Mouse (Mus musculus): ENCODE data around the gene Kntc1. TPM values are rescaled to one million over a fixed set of nuclear protein-coding genes. Genes with fewer than 3 reads are reported as not detected.

Gene Kntc1
- 2.7 and 9.5 TPM in 2 replicates for total RNA-seq (2014; rRNA removed)
- 1.8 and 3.0 TPM in 2 replicates for polyA plus RNA-seq (2015; fragmentation: Nextera tagmentation; extraction: Ambion mirVana)

DNA sequence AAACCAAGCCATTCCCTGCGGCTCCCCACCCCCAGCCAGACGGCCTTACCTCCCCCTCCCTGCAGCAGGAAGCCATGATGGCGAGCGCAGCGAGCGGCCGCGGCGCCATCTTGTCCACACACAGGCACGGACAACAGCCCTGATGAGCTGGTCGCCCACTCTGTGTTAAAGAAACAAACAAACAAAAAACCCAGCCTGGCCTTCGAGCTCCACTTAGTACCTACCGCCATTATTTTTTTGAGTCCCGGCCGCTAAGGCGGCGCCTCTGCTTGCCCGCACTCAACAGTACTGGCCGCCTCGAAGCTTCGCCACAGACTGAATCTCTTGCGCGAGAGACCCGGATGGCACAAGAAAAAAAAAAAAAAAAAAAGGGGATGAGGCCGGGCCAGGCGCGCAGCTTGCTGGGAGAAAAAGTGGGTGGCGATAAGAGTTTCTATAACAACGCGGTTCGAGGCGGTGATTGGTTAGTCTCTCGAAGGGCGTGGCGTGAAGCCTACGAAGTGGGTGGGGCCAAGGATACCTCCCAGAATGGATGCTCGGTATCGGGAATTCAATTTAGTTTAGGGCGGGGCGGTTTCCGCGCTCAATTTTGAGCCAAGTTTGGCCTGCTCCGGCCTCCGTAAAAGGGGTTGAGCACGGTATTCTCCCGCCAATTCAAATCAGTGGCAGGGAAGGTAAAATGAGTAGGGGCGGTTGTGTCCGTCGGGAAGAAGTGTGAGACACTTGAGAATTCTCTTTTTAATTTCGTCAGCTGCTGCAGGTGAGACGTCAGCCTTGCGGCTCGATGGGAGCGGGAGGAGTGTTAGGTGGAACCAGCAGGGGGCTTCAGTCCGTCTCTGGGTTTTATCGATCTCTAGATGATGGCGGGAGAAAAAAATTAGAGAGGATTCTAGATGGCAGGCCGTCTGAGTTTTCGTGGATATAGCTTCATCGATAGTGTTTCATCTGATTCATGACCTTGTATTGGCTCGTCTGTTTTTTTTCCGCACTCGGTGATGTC lies at the start of gene Kntc1, which contains the start of gene Rsrc2:
Kntc1 (plus strand) TSS at position 652 of the 1,000 bp plus-strand sequence.
Rsrc2 (minus strand) TSS at position 350 of the 1,000 bp plus-strand sequence.
- under 1% methylated on average over 63 of the region's 63 CpGs for WGBS

DNA sequence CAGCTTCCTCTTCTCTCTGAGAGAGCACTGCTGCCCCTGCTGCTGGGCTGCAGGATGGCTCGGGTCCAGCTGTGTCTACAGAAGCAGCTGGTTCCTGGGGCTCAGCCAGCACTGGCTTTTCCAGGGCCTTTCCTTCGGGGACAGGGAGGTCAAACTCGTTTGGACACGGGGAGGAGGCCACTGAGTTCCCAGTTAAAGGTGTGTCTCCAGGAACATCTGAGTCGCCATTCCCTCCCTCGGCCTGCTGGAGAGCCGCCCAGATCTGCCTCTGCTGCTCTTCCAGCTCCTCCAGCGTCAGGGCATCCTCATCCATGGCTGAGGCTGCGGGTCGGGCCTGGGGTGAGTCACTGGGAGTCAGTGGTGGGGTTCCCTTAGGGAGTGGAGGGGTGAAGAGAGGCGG lies 48.9 kb upstream of the Kntc1 start:
- no peak overlapping the region for H3K27ac ChIP-seq (ENCODE audit: low read depth, low read length)
- ATAC-seq (ENCODE audit: low FRiP score) (no peak), DNase-seq (ENCODE audit: low spot score) (peak; percentile 66)
- no peak overlapping the region for H3K9ac ChIP-seq (replicated peaks; ENCODE audit: low read length, poor library complexity, severe bottlenecking)
- H3K4me3 ChIP-seq (ENCODE audit: low read depth, low read length): no peak overlapping the region
- no peaks in the 10 kb centered on the region for H3K27me3 ChIP-seq (ENCODE audit: insufficient read depth, low read length)
- WGBS: 69% methylated on average over 11 of the region's 11 CpGs
- no peaks in the 10 kb centered on the region for H3K4me1 ChIP-seq (ENCODE audit: insufficient read depth, low read length)
- H3K4me2 ChIP-seq (ENCODE audit: low read depth, low read length, poor library complexity, severe bottlenecking): no peak overlapping the region
- H3K9me3 ChIP-seq (ENCODE audit: low read length): no peaks in the 10 kb centered on the region
- 0 out of 2 replicates have a peak, but pooled peaks have one; percentile 12 for TF ChIP-seq CTCF (IDR thresholded peaks at IDR 0.05)
- peaks cover 49% of the 10 kb centered on the region for H3K36me3 ChIP-seq (ENCODE audit: insufficient read depth, low read length)

More for the DNA sequence above, at the start of gene Kntc1, which contains the start of gene Rsrc2:
- H3K4me1 ChIP-seq (ENCODE audit: insufficient read depth, low read length): 0 out of 2 replicates have a peak, but pooled peaks cover 3% of the 10 kb centered on the region
- H3K4me3 ChIP-seq (ENCODE audit: low read depth, low read length): peak within 1 kb of the TSS; percentile 73
- TF ChIP-seq CTCF (IDR thresholded peaks at IDR 0.05): peak; percentile 59
- H3K9ac ChIP-seq (replicated peaks; ENCODE audit: low read length, poor library complexity, severe bottlenecking): peak within 1 kb of the TSS; percentile 83
- peak; percentile 99 for ATAC-seq (ENCODE audit: low FRiP score)
- H3K9me3 ChIP-seq (ENCODE audit: low read length): no peaks in the 10 kb centered on the region
- H3K36me3 ChIP-seq (ENCODE audit: insufficient read depth, low read length): peaks cover 2% of the 10 kb centered on the region; the same call in 1 of the 2 replicates
- DNase-seq (ENCODE audit: low spot score): peak; percentile 100
- peak within 1 kb of the TSS; percentile 57 for H3K4me2 ChIP-seq (ENCODE audit: low read depth, low read length, poor library complexity, severe bottlenecking)
- peak within 1 kb of the TSS; percentile 94 for H3K27ac ChIP-seq (ENCODE audit: low read depth, low read length)
- no peaks in the 10 kb centered on the region for H3K27me3 ChIP-seq (ENCODE audit: insufficient read depth, low read length)

DNA sequence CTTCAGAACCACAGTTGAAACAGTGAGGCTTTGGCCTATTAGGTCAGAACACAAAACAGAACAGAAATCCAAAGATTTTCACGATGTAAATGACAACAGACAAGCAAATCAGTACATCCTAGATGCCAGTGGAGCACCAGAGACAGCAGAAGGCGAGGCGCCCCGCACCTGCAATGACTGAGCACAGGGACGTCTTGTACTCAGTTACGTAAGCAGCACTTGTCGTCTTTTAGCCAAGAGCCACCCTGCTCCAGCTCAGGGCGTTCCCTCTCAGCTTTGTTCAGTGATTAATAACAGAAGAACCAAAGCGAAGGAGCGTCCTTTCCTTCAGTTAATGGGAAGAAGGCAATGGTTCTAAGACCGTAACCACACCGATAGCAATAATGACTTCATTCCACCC lies 40.9 kb upstream of the Kntc1 start:
- Histone ChIP-seq H3K27ac (ENCODE audit: low read depth, low read length) (no peak overlapping the region), H3K9me3 (ENCODE audit: low read length) (no peaks in the 10 kb centered on the region), H3K36me3 (ENCODE audit: insufficient read depth, low read length) (peaks cover 73% of the 10 kb centered on the region), H3K4me3 (ENCODE audit: low read depth, low read length) (no peak overlapping the region), H3K4me2 (ENCODE audit: low read depth, low read length, poor library complexity, severe bottlenecking) (no peak overlapping the region), H3K9ac (replicated peaks; ENCODE audit: low read length, poor library complexity, severe bottlenecking) (no peak overlapping the region), H3K27me3 (ENCODE audit: insufficient read depth, low read length) (no peaks in the 10 kb centered on the region), H3K4me1 (ENCODE audit: insufficient read depth, low read length) (no peaks in the 10 kb centered on the region)
- ATAC-seq (ENCODE audit: low FRiP score) (no peak), DNase-seq (ENCODE audit: low spot score) (no peak)
- WGBS: 94% methylated on average over 12 of the region's 12 CpGs
- no peak for TF ChIP-seq CTCF (IDR thresholded peaks at IDR 0.05)

DNA sequence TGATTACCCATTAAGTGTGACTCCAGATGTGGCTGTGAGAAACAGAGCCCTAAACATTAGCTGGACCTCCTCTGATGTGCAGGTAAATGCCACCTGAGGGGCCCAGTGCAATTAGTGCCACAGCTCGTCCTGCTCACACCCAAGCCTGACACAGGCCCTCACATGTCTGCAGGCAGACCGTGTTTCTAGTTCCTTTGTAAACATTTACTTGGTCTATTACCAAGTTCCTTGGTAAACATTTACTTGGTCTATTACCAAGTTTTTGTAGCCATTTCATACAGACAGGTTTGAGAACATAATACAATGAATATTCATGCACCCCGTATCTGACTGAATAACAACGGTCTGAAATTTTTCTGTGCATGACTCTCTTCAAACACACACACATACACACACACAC lies 39.9 kb upstream of the Kntc1 start:
- no peaks in the 10 kb centered on the region for H3K4me1 ChIP-seq (ENCODE audit: insufficient read depth, low read length)
- H3K27ac ChIP-seq (ENCODE audit: low read depth, low read length): no peak overlapping the region
- ATAC-seq (ENCODE audit: low FRiP score) (no peak), DNase-seq (ENCODE audit: low spot score) (no peak)
- no peak for TF ChIP-seq CTCF (IDR thresholded peaks at IDR 0.05)
- WGBS: 91% methylated on average over 4 of the region's 4 CpGs
- H3K27me3 ChIP-seq (ENCODE audit: insufficient read depth, low read length): no peaks in the 10 kb centered on the region
- no peak overlapping the region for H3K4me3 ChIP-seq (ENCODE audit: low read depth, low read length)
- no peak overlapping the region for H3K9ac ChIP-seq (replicated peaks; ENCODE audit: low read length, poor library complexity, severe bottlenecking)
- no peaks in the 10 kb centered on the region for H3K9me3 ChIP-seq (ENCODE audit: low read length)
- H3K4me2 ChIP-seq (ENCODE audit: low read depth, low read length, poor library complexity, severe bottlenecking): no peak overlapping the region
- peaks cover 75% of the 10 kb centered on the region for H3K36me3 ChIP-seq (ENCODE audit: insufficient read depth, low read length)

DNA sequence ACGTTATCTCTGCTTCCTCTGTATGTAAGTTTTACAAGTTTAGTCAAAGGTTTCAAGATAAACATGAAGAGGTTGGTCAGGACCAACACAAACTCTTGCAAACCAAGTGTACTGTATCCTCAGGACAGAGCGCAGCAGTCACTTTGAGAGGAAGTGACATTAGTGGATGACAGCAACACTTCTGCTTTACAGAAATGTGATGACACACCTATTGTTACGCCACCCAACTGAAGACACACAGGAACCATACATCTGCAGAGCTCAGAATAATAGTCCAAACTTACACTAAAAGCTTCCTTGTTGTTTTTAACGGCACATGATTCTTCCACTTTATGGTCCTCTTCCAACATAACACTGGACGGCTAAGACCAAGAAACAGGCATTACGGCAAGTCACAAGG lies 35.7 kb upstream of the Kntc1 start:
- H3K9me3 ChIP-seq (ENCODE audit: low read length): no peaks in the 10 kb centered on the region
- no peak overlapping the region for H3K4me2 ChIP-seq (ENCODE audit: low read depth, low read length, poor library complexity, severe bottlenecking)
- DNase-seq (ENCODE audit: low spot score) (no peak), ATAC-seq (ENCODE audit: low FRiP score) (no peak)
- peaks cover 54% of the 10 kb centered on the region for H3K36me3 ChIP-seq (ENCODE audit: insufficient read depth, low read length)
- 95% methylated on average over 6 of the region's 6 CpGs for WGBS
- H3K27ac ChIP-seq (ENCODE audit: low read depth, low read length): no peak overlapping the region
- H3K4me3 ChIP-seq (ENCODE audit: low read depth, low read length): no peak overlapping the region
- no peaks in the 10 kb centered on the region for H3K4me1 ChIP-seq (ENCODE audit: insufficient read depth, low read length)
- H3K9ac ChIP-seq (replicated peaks; ENCODE audit: low read length, poor library complexity, severe bottlenecking): no peak overlapping the region
- no peaks in the 10 kb centered on the region for H3K27me3 ChIP-seq (ENCODE audit: insufficient read depth, low read length)
- no peak for TF ChIP-seq CTCF (IDR thresholded peaks at IDR 0.05)

DNA sequence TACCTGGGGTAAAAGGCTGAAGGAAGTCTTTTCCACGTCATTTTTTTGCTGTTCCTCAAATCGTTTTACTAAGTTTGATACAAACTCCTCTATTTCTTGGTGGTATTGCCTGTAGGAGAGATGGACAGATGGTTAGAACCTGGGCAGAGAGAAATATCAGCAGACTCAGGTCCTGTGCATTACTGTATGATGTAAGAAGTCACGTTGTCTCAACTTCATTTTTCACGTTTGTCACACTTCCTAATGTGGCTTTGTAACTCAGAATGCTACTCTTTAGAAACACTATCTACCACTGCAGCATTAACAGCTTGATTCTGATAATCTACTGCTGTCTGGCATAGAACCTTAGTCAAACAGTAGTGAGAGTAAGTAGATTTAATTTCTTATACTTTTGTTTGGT lies 34.9 kb upstream of the Kntc1 start:
- H3K4me3 ChIP-seq (ENCODE audit: low read depth, low read length): no peak overlapping the region
- H3K4me2 ChIP-seq (ENCODE audit: low read depth, low read length, poor library complexity, severe bottlenecking): no peak overlapping the region
- peaks cover 50% of the 10 kb centered on the region for H3K36me3 ChIP-seq (ENCODE audit: insufficient read depth, low read length)
- WGBS: 88% methylated on average over 4 of the region's 4 CpGs
- no peak for TF ChIP-seq CTCF (IDR thresholded peaks at IDR 0.05)
- H3K9ac ChIP-seq (replicated peaks; ENCODE audit: low read length, poor library complexity, severe bottlenecking): no peak overlapping the region
- no peaks in the 10 kb centered on the region for H3K27me3 ChIP-seq (ENCODE audit: insufficient read depth, low read length)
- ATAC-seq (ENCODE audit: low FRiP score) (no peak), DNase-seq (ENCODE audit: low spot score) (no peak)
- H3K9me3 ChIP-seq (ENCODE audit: low read length): no peaks in the 10 kb centered on the region
- H3K4me1 ChIP-seq (ENCODE audit: insufficient read depth, low read length): peaks cover 3% of the 10 kb centered on the region; the same call in 1 of the 2 replicates
- no peak overlapping the region for H3K27ac ChIP-seq (ENCODE audit: low read depth, low read length)
